Mouse (Mus musculus) CH12.LX (cell line): ENCODE data around the gene Capn8. TPM values are rescaled to one million over a fixed set of nuclear protein-coding genes. Genes with fewer than 3 reads are reported as not detected.

Source experiments
- DNase-seq: peaks from one replicate; pipeline ENCODE4 v3.0.0-alpha.2; 2013; ENCODE audit errors: extremely low read depth
- H3K27ac ChIP-seq: 2 replicates; pipeline ENCODE4 v1.5.1; 2012; ENCODE audit warnings: low read depth, mild to moderate bottlenecking, control low read depth, moderate library complexity; ENCODE audit not compliant: insufficient read depth
- H3K27me3 ChIP-seq: replicated peaks from 2 replicates; pipeline ENCODE3; 2012; ENCODE audit warnings: inconsistent platforms
- H3K36me3 ChIP-seq, 2 experiments: replicated peaks in 1 of 2; 2 replicates each; pipeline versions ENCODE3 to v1.6.1; 2012; ENCODE audit warnings: inconsistent platforms in 1 of 2, low read length in 1 of 2, mild to moderate bottlenecking in 1 of 2, mixed read lengths in 1 of 2, moderate library complexity in 1 of 2; ENCODE audit not compliant: control insufficient read depth in 1 of 2, insufficient read depth in 1 of 2
- H3K4me1 ChIP-seq, 2 experiments: 2 replicates each; pipeline ENCODE4 v1.6.1; 2012; ENCODE audit warnings: inconsistent platforms in 1 of 2, moderate library complexity in 1 of 2; ENCODE audit not compliant: insufficient read depth in 2 of 2, control insufficient read depth in 1 of 2
- H3K4me2 ChIP-seq: 2 replicates; pipeline ENCODE4 v1.6.1; 2012; ENCODE audit warnings: low read depth, mild to moderate bottlenecking, control low read depth; ENCODE audit not compliant: poor library complexity, insufficient read depth, severe bottlenecking
- H3K4me3 ChIP-seq, 3 experiments: fragments of 150-350 bp in 1 of 3; sonication (generic) in 1 of 3; replicated peaks in 1 of 3; 2 replicates each; pipeline versions ENCODE3 to v1.5.1; 2011 to 2012; ENCODE audit warnings: low read depth in 2 of 3, low read length in 2 of 3, mild to moderate bottlenecking in 2 of 3, moderate library complexity in 2 of 3, control low read depth in 1 of 3, improper control_type of control experiment in 1 of 3, inconsistent platforms in 1 of 3, mixed read lengths in 1 of 3; ENCODE audit not compliant: poor library complexity in 1 of 3
- H3K79me2 ChIP-seq: replicated peaks from 2 replicates; pipeline ENCODE4 v1.6.1; 2012; ENCODE audit warnings: mild to moderate bottlenecking, moderate library complexity; ENCODE audit not compliant: control insufficient read depth, poor library complexity, insufficient read depth, severe bottlenecking; ENCODE audit errors: extremely low read depth
- H3K9ac ChIP-seq: 2 replicates; pipeline ENCODE4 v1.6.1; 2012; ENCODE audit warnings: low read depth, mild to moderate bottlenecking, control low read depth, moderate library complexity; ENCODE audit not compliant: insufficient read depth
- H3K9me3 ChIP-seq: replicated peaks from 2 replicates; pipeline ENCODE3; 2012; ENCODE audit warnings: low read length, inconsistent platforms, mixed read lengths
- BHLHE40 ChIP-seq: IDR thresholded peaks from 2 replicates; pipeline ENCODE4 v1.6.1; 2011; ENCODE audit warnings: mild to moderate bottlenecking, low read depth, low read length, improper control_type of control experiment
- CTCF ChIP-seq, 2 experiments: IDR thresholded peaks in 1 of 2; conservative IDR thresholded peaks in 1 of 2; 2 replicates each; pipeline ENCODE4 v1.5.1; 2011 to 2012; ENCODE audit warnings: low read depth in 2 of 2, low read length in 2 of 2, improper control_type of control experiment in 1 of 2, inconsistent platforms in 1 of 2, mild to moderate bottlenecking in 1 of 2, moderate library complexity in 1 of 2
- ELF1 ChIP-seq: IDR thresholded peaks from 2 replicates; pipeline ENCODE4 v1.6.1; 2014; ENCODE audit warnings: low read depth, mild to moderate bottlenecking, inconsistent platforms, low read length, improper control_type of control experiment
- EP300 ChIP-seq: IDR thresholded peaks from 2 replicates; pipeline ENCODE4 v1.6.1; 2011; ENCODE audit warnings: low read length, improper control_type of control experiment
- IRF4 ChIP-seq: IDR thresholded peaks from 2 replicates; pipeline ENCODE4 v1.6.1; 2014; ENCODE audit warnings: low read depth, mild to moderate bottlenecking, inconsistent platforms, low read length, improper control_type of control experiment
- JUND ChIP-seq: conservative IDR thresholded peaks from 2 replicates; pipeline ENCODE4 v1.6.1; 2011; ENCODE audit warnings: low read depth, low read length, improper control_type of control experiment
- MAFK ChIP-seq: IDR thresholded peaks from 2 replicates; pipeline ENCODE4 v1.6.1; 2011; ENCODE audit warnings: low read length, improper control_type of control experiment; ENCODE audit not compliant: insufficient replicate concordance
- MAX ChIP-seq: IDR thresholded peaks from 2 replicates; pipeline ENCODE4 v1.6.1; 2011; ENCODE audit warnings: low read length, improper control_type of control experiment
- MXI1 ChIP-seq: IDR thresholded peaks from 2 replicates; pipeline ENCODE4 v1.6.1; 2011; ENCODE audit warnings: mild to moderate bottlenecking, low read depth, low read length, improper control_type of control experiment
- MYC ChIP-seq: IDR thresholded peaks from 2 replicates; pipeline ENCODE4 v1.6.1; 2011; ENCODE audit warnings: low read depth, mild to moderate bottlenecking, improper control_type of control experiment, low read length
- POLR2AphosphoS2 ChIP-seq: IDR thresholded peaks from 2 replicates; pipeline ENCODE4 v1.6.1; 2011; ENCODE audit warnings: low read depth, low read length, improper control_type of control experiment
- RAD21 ChIP-seq: IDR thresholded peaks from 2 replicates; pipeline ENCODE4 v1.6.1; 2011; ENCODE audit warnings: low read depth, mild to moderate bottlenecking, low read length, improper control_type of control experiment, moderate library complexity
- RCOR1 ChIP-seq: conservative IDR thresholded peaks from 2 replicates; pipeline ENCODE4 v1.6.1; 2012; ENCODE audit warnings: low read depth, mild to moderate bottlenecking, inconsistent platforms, low read length, improper control_type of control experiment
- SMC3 ChIP-seq: IDR thresholded peaks from 2 replicates; pipeline ENCODE4 v1.6.1; 2011; ENCODE audit warnings: low read depth, low read length, improper control_type of control experiment
- TBP ChIP-seq: conservative IDR thresholded peaks from 2 replicates; pipeline ENCODE4 v1.6.1; 2011; ENCODE audit warnings: low read depth, low read length, improper control_type of control experiment
- TCF12 ChIP-seq: IDR thresholded peaks from 2 replicates; pipeline ENCODE4 v1.6.1; 2014; ENCODE audit warnings: low read depth, mild to moderate bottlenecking, inconsistent platforms, low read length, improper control_type of control experiment
- UBTF ChIP-seq: IDR thresholded peaks from 2 replicates; pipeline ENCODE4 v1.6.1; 2012; ENCODE audit warnings: low read depth, mild to moderate bottlenecking, inconsistent platforms, low read length, improper control_type of control experiment, moderate library complexity
- ZMIZ1 ChIP-seq: IDR thresholded peaks from 2 replicates; pipeline ENCODE4 v1.6.1; 2012; ENCODE audit warnings: low read depth, mild to moderate bottlenecking, inconsistent platforms, low read length, improper control_type of control experiment
- dilution Hi-C: fragments of 300-500 bp; cut with MboI; formaldehyde crosslinking; loops from 2 replicates; pipeline ENCODE4 v1.14.3; 2020; ENCODE audit warnings: low sequenced_read_pairs; ENCODE audit not compliant: extremely low pct_unique_long_range_greater_than_20kb, extremely low pct_ligation_motif_present
- in situ Hi-C: fragments of 300-500 bp; cut with MboI; formaldehyde crosslinking; loops from 3 replicates; pipeline ENCODE4 v1.14.3; 2019; ENCODE audit warnings: low sequenced_read_pairs, low pct_ligation_motif_present, low pct_unique_long_range_greater_than_20kb, mixed read lengths
- polyA plus RNA-seq: library from polyadenylated mRNA; unstranded; fragments of >175 nt; gene quantifications from 2 replicates; pipeline ENCODE4 v1.2.1, GENCODE M21; 2012; ENCODE audit warnings: low read depth; ENCODE audit not compliant: insufficient read length
- total RNA-seq, 2 experiments: library from RNA; depleted of rRNA; stranded (reverse); fragments of 300-350 nt in 1 of 2; fragments of >200 nt in 1 of 2; gene quantifications; 2 replicates each; pipeline ENCODE4 v1.2.3; 2012 to 2014

The Capn8 gene
- total and polyA plus RNA-seq, 3 experiments = not detected

- TF ChIP-seq ZMIZ1 (no peak), MXI1 (no peak), SMC3 (no peak), ELF1 (no peak), RCOR1 (no peak), EP300 (no peak), JUND (no peak), CTCF (conservative IDR thresholded peaks at IDR 0.05 in 1 of 2, IDR thresholded peaks at IDR 0.05 in 1 of 2; ENCODE audit: low read depth in 2 of 2, low read length in 2 of 2) (no peak), TBP (no peak), MAFK (no peak)
- no peaks in the 10 kb centered on the region for H3K36me3 ChIP-seq
- no peaks in the 10 kb centered on the region for H3K27me3 ChIP-seq
- no peak for DNase-seq
- H3K4me2 ChIP-seq = no peak overlapping the region
- no peak overlapping the region for H3K4me3 ChIP-seq
- H3K9ac ChIP-seq = no peak overlapping the region
- peaks cover 4 to 5% of the 10 kb centered on the region in 2 experiments; a peak in 2 of 4 replicates for H3K4me1 ChIP-seq
- H3K9me3 ChIP-seq = no peaks in the 10 kb centered on the region
- H3K27ac ChIP-seq = no peak overlapping the region
- in situ Hi-C loops = loop anchor here (10.0 kb wide), 1 partner anchor 399 kb away; no protein-coding TSS in a partner anchor
- H3K79me2 ChIP-seq = no peaks in the 10 kb centered on the region
- dilution Hi-C loops = no loop called here
These were observed 20.9 kb upstream of the Capn8 start for GRCm38 (mm10) chr1:182543906-182544305.

- no peaks in the 10 kb centered on the region for H3K9me3 ChIP-seq
- no peak for DNase-seq
- dilution Hi-C loops (no loop called here), in situ Hi-C loops (loop anchor here (25.0 kb wide), 2 partner anchors 237 to 712 kb away; no protein-coding TSS in a partner anchor)
- H3K27ac ChIP-seq = no peak overlapping the region
- H3K36me3 ChIP-seq = no peaks in the 10 kb centered on the region
- no peak for TF ChIP-seq UBTF
- TF ChIP-seq IRF4 = no peak
- no peak for TF ChIP-seq SMC3
- H3K27me3 ChIP-seq = no peaks in the 10 kb centered on the region
- no peak overlapping the region for H3K9ac ChIP-seq
- no peak overlapping the region for H3K4me3 ChIP-seq
- no peak overlapping the region for H3K4me2 ChIP-seq
- no peaks in the 10 kb centered on the region for H3K4me1 ChIP-seq
- H3K79me2 ChIP-seq = no peaks in the 10 kb centered on the region
These were observed 14.0 kb upstream of the Capn8 start for GRCm38 (mm10) chr1:182550761-182551160.

- in situ Hi-C loops (loop anchor here (25.0 kb wide), 2 partner anchors 233 to 708 kb away; no protein-coding TSS in a partner anchor), dilution Hi-C loops (no loop called here)
- Histone ChIP-seq H3K9me3 (no peaks in the 10 kb centered on the region), H3K4me2 (no peak overlapping the region), H3K36me3 (no peaks in the 10 kb centered on the region), H3K27me3 (no peaks in the 10 kb centered on the region), H3K27ac (no peak overlapping the region), H3K4me1 (no peaks in the 10 kb centered on the region), H3K4me3 (no peak overlapping the region), H3K79me2 (no peaks in the 10 kb centered on the region), H3K9ac (no peak overlapping the region)
- DNase-seq = peak; percentile 52
- TF ChIP-seq SMC3 = peak; percentile 49
- no peak for TF ChIP-seq POLR2AphosphoS2
- TF ChIP-seq TCF12 = no peak
- peak; percentile 46; the same call in 1 of the 2 replicates for TF ChIP-seq MAX
- peak; percentile 78 for TF ChIP-seq RAD21
- TF ChIP-seq CTCF (conservative IDR thresholded peaks at IDR 0.05 in 1 of 2, IDR thresholded peaks at IDR 0.05 in 1 of 2; ENCODE audit: low read depth in 2 of 2, low read length in 2 of 2) = peak; percentile 24 to 83
- peak; percentile 68; the same call in 1 of the 2 replicates for TF ChIP-seq MYC
- no peak for TF ChIP-seq ZMIZ1
- peak; percentile 47 for TF ChIP-seq BHLHE40
These were observed 11.0 kb upstream of the Capn8 start for GRCm38 (mm10) chr1:182553649-182554375.
